Mouse (Mus musculus) heart, embryonic 12.5 days (tissue): ENCODE measurements around the gene Tmem274. TPM values are rescaled to one million over a fixed set of nuclear protein-coding genes. Genes with fewer than 3 reads are reported as not detected.
"Not testable (repeated sequence)": the region's sequence is repeated elsewhere in the genome, so short reads cannot be mapped to it uniquely, and the experiment has no call there.

Experiments used
- ATAC-seq: fragments of 200-750 bp; cut with Nextera tagmentation; 2 replicates; pipeline ENCODE4 v1.8.0; 2017; ENCODE audit warnings: moderate TSS enrichment, moderate library complexity; ENCODE audit not compliant: insufficient number of reproducible peaks, low FRiP score
- H3K27ac ChIP-seq: fragments of 300-500 bp; sonication (generic); 2 replicates; pipeline ENCODE4 v1.5.1; 2016; ENCODE audit warnings: mild to moderate bottlenecking, moderate library complexity; ENCODE audit not compliant: poor library complexity, severe bottlenecking
- H3K27me3 ChIP-seq: fragments of 300-500 bp; sonication (generic); replicated peaks from 2 replicates; pipeline ENCODE4 v1.6.1; 2016; ENCODE audit warnings: mild to moderate bottlenecking, moderate library complexity
- H3K36me3 ChIP-seq: fragments of 300-500 bp; sonication (generic); 2 replicates; pipeline ENCODE4 v1.6.1; 2016; ENCODE audit warnings: mild to moderate bottlenecking, moderate library complexity
- H3K4me1 ChIP-seq: fragments of 300-500 bp; sonication (generic); replicated peaks from 2 replicates; pipeline ENCODE4 v1.6.1; 2016; ENCODE audit warnings: mild to moderate bottlenecking
- H3K4me2 ChIP-seq: fragments of 300-500 bp; sonication (generic); 2 replicates; pipeline ENCODE4 v1.6.1; 2016; ENCODE audit warnings: mild to moderate bottlenecking, moderate library complexity
- H3K4me3 ChIP-seq: fragments of 300-500 bp; sonication (generic); 2 replicates; pipeline ENCODE4 v1.5.1; 2016; ENCODE audit warnings: mild to moderate bottlenecking
- H3K9ac ChIP-seq: fragments of 300-500 bp; sonication (generic); 2 replicates; pipeline ENCODE4 v1.6.1; 2016; ENCODE audit warnings: mild to moderate bottlenecking, moderate library complexity
- H3K9me3 ChIP-seq: fragments of 300-500 bp; sonication (generic); replicated peaks from 2 replicates; pipeline ENCODE4 v1.6.1; 2016; ENCODE audit warnings: mild to moderate bottlenecking, moderate library complexity
- WGBS: fragments of 180-500 bp; shearing (Covaris S2); methylation state at CpG from one replicate; pipeline ENCODE4 v1.1.7; 2016; 5-methylcytosine and 5-hydroxymethylcytosine counted together
- polyA plus RNA-seq: library from polyadenylated mRNA; unstranded; fragments of >200 nt; fragmentation: Nextera tagmentation; extraction: Ambion mirVana; gene quantifications from 2 replicates; pipeline ENCODE4 v1.2.1, GENCODE M21; 2016

The Tmem274 gene
- 0.29 and 0.33 TPM in 2 replicates for polyA plus RNA-seq

DNA sequence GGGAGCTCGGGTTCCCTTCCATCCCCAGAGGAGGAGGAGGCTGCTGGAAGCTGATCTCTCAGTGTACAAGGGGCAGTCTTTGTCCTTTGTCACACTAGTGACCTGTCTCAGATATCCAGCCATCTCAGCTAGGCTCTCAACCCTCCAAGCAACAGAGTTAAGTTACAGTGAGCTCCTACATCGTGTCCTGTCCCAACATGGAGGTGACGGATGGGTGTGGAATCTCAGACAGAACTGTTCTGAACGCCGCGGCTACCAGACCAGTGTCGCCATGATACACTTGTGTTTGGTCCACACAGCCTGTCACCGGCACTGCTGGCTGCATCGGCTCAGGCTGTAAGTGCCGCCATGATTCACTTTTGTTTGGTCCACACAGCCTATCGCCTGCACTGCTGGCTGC is at the start of gene Tmem274:
Gene Tmem274 (plus strand): TSS at position 301 of the 400 bp plus-strand sequence.
- H3K9ac ChIP-seq = no peak within 1 kb of the TSS
- 82% methylated on average over 11 of the region's 11 CpGs for WGBS
- ATAC-seq = no peak
- H3K27me3 ChIP-seq = no peaks in the 10 kb centered on the region
- peaks cover 4% of the 10 kb centered on the region; the same call in 1 of the 2 replicates for H3K4me1 ChIP-seq
- H3K9me3 ChIP-seq = no peaks in the 10 kb centered on the region
- no peak within 1 kb of the TSS for H3K4me3 ChIP-seq
- no peak within 1 kb of the TSS for H3K4me2 ChIP-seq
- H3K27ac ChIP-seq = no peak within 1 kb of the TSS
- H3K36me3 ChIP-seq = peaks cover 31% of the 10 kb centered on the region

DNA sequence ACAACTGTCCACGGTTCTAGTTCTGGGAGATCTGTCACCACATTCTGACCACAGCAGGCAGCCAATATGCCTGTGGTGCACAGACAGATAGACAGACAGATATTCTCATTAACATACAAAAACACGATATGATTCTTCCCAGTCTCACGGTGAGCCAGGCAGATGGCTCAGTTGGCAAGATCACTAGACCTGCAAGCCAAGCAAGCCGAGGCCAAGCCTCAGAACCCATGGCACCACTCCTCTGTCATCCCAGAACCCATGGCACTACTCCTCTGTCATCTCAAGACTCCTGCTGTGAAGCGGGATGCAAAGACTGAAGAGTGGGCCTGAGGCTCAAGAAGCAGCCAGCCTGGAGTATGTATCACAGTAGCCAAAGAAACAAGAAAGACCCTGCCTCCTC is 47.6 kb upstream of the Tmem274 start:
- no peak overlapping the region for H3K4me3 ChIP-seq
- ATAC-seq = no peak

DNA sequence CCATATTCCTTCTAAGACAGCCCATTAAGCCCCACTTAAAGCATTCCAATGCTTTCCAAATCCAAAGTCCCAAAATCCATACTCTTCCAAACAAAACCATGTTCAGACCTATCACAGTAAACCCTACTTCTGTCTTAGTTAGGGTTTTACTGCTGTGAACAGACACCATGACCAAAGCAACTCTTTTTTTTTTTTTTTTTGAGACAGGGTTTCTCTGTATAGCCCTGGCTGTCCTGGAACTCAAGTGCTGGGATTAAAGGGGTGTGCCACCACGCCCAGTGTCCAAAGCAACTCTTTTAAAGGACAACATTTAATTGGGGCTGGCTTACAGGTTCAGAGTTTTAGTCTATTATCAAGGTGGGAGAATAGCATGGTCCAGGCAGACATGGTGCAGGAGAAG is 45.3 kb upstream of the Tmem274 start:
- not testable (repeated sequence) for H3K4me1 ChIP-seq, H3K27ac ChIP-seq, H3K27me3 ChIP-seq, H3K9ac ChIP-seq, H3K9me3 ChIP-seq, H3K4me2 ChIP-seq, H3K36me3 ChIP-seq, ATAC-seq, H3K4me3 ChIP-seq
- WGBS = 65% methylated on average over 1 of the region's 1 CpGs

More for the DNA sequence above, 47.6 kb upstream of the Tmem274 start:
- no peak overlapping the region for H3K9ac ChIP-seq
- H3K27me3 ChIP-seq = no peaks in the 10 kb centered on the region
- 79% methylated on average over 5 of the region's 5 CpGs for WGBS
- H3K27ac ChIP-seq = no peak overlapping the region
- H3K4me2 ChIP-seq = no peak overlapping the region
- no peaks in the 10 kb centered on the region for H3K9me3 ChIP-seq
- H3K36me3 ChIP-seq = no peaks in the 10 kb centered on the region
- 0 out of 2 replicates have a peak, but pooled peaks cover 3% of the 10 kb centered on the region for H3K4me1 ChIP-seq

DNA sequence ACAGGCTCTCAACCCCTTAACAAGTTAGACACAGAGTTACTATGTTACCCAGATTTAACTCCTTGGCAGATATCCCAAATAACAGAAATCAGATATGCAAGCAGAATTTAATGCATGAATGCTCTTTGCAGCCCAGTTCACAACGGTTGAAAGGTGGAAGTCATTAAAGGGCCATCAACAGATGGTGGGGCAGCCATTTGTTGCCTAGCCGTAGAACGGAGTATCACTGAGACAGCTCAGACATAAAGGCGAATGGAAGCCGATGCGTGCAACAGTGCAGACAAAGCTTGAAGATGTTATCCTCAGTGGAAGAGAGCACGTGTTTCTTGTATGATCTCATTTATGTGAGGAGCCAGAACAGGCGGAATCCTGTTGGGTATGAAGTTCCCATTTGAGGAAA is 36.6 kb upstream of the Tmem274 start:
- Histone ChIP-seq H3K27ac (no peak overlapping the region), H3K4me2 (no peak overlapping the region), H3K36me3 (no peaks in the 10 kb centered on the region), H3K27me3 (no peaks in the 10 kb centered on the region), H3K9me3 (no peaks in the 10 kb centered on the region), H3K4me1 (peaks cover 11% of the 10 kb centered on the region), H3K9ac (no peak overlapping the region), H3K4me3 (no peak overlapping the region)
- no peak for ATAC-seq
- WGBS = 76% methylated on average over 8 of the region's 8 CpGs

DNA sequence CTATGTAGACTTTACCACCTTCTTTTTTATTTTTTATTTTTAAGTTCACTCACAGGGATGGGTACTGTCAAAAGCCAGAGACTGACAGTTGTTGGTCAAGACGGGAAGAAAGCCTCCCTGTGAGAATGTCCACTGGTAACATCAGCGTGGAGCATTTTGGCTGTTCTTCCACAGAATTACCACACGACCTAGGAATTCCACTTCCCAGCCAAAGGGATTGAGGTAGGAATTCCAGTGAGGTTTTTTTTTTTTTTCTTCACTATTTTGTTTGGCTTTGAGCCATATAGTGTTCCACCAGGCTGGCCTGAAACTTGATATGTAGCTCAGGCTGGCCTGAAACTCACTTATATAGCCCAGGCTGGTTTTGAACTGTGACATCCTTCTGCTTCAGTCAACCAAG is 34.7 kb upstream of the Tmem274 start:
- H3K36me3 ChIP-seq = no peaks in the 10 kb centered on the region
- no peak overlapping the region for H3K4me3 ChIP-seq
- no peak overlapping the region for H3K9ac ChIP-seq
- H3K4me2 ChIP-seq = no peak overlapping the region
- H3K9me3 ChIP-seq = no peaks in the 10 kb centered on the region
- ATAC-seq = no peak
- H3K27me3 ChIP-seq = no peaks in the 10 kb centered on the region
- WGBS = 37% methylated on average over 3 of the region's 3 CpGs
- H3K4me1 ChIP-seq = peaks cover 18% of the 10 kb centered on the region
- no peak overlapping the region for H3K27ac ChIP-seq

DNA sequence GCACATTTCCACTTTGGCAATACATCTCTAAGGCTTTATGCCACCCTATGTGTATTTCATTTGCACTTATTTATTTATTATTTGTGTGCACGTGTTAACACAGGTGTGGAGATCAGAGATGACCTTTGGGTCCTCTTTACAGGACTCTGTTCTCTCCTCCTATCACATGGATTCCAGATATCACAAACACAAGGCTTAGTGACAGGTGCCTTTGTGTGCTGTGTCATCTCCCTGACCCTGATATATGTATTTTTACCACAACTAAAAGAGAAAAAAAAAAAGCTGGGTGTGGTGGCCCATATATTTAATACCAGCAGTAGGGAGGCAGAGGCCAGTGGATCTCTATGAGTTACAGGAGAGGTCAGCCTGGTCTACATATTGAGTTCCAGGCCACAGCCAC is 32.7 kb upstream of the Tmem274 start:
- H3K27ac ChIP-seq = no peak overlapping the region; the same call in 1 of the 2 replicates

DNA sequence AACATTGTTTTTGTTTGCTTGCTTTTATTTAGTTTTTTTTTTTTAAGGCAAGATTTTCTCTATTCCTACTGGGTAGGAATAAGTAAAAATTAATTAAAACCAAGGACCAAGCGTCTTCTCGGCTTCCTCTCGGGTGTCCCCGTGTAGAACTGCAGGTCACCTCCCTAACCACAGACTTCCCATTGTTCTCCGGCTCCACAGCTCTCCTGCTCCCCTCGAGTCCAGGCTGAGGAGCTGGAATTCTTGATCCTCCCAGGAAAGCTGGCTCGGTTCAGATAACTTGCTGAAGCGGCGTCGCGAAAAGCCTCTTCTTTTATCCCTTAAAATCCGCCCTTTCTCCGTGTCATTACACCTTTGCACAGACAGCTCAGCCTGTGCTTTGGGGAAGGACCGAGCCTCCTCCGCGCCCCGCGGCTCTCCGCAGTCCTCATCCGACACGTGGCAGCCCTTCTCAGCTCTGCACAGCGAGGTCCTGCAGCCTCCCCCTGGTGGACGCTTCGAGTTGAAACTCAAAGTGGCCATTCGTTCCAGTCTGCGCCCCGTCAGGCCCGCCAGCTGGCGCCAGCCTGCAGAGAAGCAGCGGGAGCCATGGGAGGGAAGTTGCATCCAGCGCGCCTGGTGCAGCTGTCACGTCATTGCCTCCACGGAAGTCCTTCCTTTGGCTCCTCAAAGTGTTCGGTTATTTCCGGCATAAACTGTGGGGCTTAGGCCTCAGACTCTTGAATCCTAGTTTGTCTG is 32.0 kb upstream of the Tmem274 start:
- H3K27ac ChIP-seq = peak overlapping the region; percentile 84
- H3K4me1 ChIP-seq = peaks cover 18% of the 10 kb centered on the region
- ATAC-seq = peak; percentile 94
- peak overlapping the region; percentile 73 for H3K9ac ChIP-seq
- no peaks in the 10 kb centered on the region for H3K9me3 ChIP-seq
- H3K27me3 ChIP-seq = no peaks in the 10 kb centered on the region
- H3K4me3 ChIP-seq = peak overlapping the region; percentile 39
- peak overlapping the region; percentile 72 for H3K4me2 ChIP-seq
- under 1% methylated on average over 36 of the region's 36 CpGs for WGBS
- H3K36me3 ChIP-seq = no peaks in the 10 kb centered on the region

More for the DNA sequence above, 32.7 kb upstream of the Tmem274 start:
- Histone ChIP-seq H3K27me3 (no peaks in the 10 kb centered on the region), H3K4me2 (no peak overlapping the region), H3K9me3 (no peaks in the 10 kb centered on the region), H3K4me1 (peaks cover 18% of the 10 kb centered on the region), H3K4me3 (no peak overlapping the region), H3K9ac (no peak overlapping the region), H3K36me3 (no peaks in the 10 kb centered on the region)
- ATAC-seq = no peak
- 48% methylated on average over 1 of the region's 1 CpGs for WGBS

DNA sequence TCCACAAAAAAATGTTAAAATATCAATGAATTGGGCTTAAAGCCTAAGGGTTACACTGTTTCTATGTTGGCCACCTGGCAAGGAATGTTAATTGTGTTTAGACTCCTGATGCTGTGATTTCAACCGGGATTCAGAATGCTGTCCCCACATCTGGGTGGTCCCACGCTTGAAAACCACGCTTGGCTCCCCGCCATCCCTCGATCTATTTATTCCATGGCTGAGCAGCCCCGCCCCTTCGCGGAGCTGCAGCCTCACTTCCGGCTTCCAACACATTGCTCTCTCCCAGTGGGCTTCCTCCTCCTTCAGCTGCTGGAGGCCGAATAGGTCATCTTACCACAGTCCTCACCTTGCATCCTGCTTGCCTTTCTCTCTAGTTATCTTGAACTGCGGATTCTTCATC is 31.3 kb upstream of the Tmem274 start:
- Histone ChIP-seq H3K27ac (peak overlapping the region; percentile 84), H3K4me2 (peak overlapping the region; percentile 72), H3K4me1 (peaks cover 18% of the 10 kb centered on the region), H3K9me3 (no peaks in the 10 kb centered on the region), H3K27me3 (no peaks in the 10 kb centered on the region), H3K36me3 (no peaks in the 10 kb centered on the region), H3K4me3 (peak overlapping the region; percentile 39), H3K9ac (0 out of 2 replicates have a peak overlapping the region, but pooled peaks have one; percentile 3)
- whole genome bisulfite sequencing = 2% methylated on average over 11 of the region's 11 CpGs
- peak; percentile 77 for ATAC-seq

DNA sequence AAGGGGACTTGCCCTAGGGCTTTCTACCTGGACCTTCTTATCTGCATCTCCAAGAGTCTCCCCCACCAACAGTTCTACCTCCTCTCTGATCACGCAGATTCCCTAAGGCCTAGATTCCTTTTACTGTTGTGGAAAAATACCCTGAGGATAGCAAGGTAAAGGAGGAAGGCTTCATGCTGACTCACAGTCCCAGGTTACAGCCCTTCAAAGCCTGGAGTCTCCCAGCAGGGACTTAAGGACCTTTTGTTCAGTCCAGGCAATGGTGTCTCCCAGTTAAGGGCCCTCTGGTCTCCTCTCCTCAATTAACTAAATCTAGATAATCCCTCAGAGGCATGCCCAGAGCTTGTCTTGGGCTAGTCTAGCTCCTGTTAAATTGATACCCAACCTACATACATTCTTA is 30.9 kb upstream of the Tmem274 start:
- Histone ChIP-seq H3K4me2 (peak overlapping the region; percentile 72), H3K4me3 (no peak overlapping the region), H3K9me3 (no peaks in the 10 kb centered on the region), H3K36me3 (no peaks in the 10 kb centered on the region), H3K27me3 (no peaks in the 10 kb centered on the region), H3K4me1 (peaks cover 18% of the 10 kb centered on the region), H3K9ac (no peak overlapping the region), H3K27ac (peak overlapping the region; percentile 84)
- WGBS = 38% methylated on average over 1 of the region's 1 CpGs
- no peak for ATAC-seq

DNA sequence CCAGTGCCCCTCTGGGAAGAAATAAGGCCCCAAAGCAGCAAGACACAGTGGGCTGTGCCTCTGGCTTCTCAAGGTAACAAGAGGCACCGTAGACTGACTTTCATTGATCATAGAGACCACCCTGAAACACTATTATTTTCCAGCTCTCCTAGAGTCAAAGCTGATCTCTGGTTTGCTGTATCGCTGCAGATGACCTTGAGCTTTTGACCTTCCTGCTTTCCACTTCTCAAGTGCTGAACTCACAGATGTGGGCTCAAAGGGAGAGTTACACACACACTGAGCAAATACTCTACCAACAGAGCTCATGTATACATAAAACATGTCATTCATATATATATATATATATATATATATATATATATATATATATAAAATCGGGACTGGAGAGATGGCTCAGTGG is 26.5 kb upstream of the Tmem274 start:
- Histone ChIP-seq H3K27ac (no peak overlapping the region), H3K27me3 (no peaks in the 10 kb centered on the region), H3K36me3 (no peaks in the 10 kb centered on the region), H3K4me3 (no peak overlapping the region), H3K4me2 (no peak overlapping the region), H3K4me1 (peaks cover 6% of the 10 kb centered on the region), H3K9me3 (peaks cover 4% of the 10 kb centered on the region; the same call in 1 of the 2 replicates), H3K9ac (no peak overlapping the region)
- 79% methylated on average over 3 of the region's 3 CpGs for WGBS
- no peak for ATAC-seq

DNA sequence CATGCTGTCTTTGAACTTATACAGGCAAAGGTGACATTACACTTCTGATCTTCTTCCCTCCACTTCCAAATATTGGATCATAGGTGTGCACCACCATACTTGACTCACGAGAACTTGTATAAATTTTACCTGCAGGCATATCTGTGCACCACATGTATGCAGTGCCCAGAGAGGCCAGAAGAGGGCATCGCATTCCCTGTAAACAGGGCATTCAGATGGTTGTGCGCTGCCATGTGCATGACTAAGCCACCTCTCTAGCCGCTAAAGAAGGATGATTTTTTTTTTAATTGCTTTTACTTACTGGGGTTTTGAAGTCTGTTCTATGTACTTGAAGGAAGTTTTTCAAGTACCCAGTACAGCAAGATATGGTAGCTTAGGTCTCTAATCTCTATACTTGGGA is 23.5 kb upstream of the Tmem274 start:
- no peaks in the 10 kb centered on the region for H3K27me3 ChIP-seq
- no peak overlapping the region for H3K4me2 ChIP-seq
- H3K27ac ChIP-seq = no peak overlapping the region
- peaks cover 3% of the 10 kb centered on the region; the same call in 1 of the 2 replicates for H3K4me1 ChIP-seq
- H3K36me3 ChIP-seq = no peaks in the 10 kb centered on the region
- WGBS = 77% methylated on average over 4 of the region's 4 CpGs
- H3K4me3 ChIP-seq = no peak overlapping the region
- H3K9me3 ChIP-seq = peaks cover 4% of the 10 kb centered on the region; the same call in 1 of the 2 replicates
- ATAC-seq = no peak
- H3K9ac ChIP-seq = no peak overlapping the region
